ENCODE assay signal across 25 mouse cellular contexts in the genomic region with DNA sequence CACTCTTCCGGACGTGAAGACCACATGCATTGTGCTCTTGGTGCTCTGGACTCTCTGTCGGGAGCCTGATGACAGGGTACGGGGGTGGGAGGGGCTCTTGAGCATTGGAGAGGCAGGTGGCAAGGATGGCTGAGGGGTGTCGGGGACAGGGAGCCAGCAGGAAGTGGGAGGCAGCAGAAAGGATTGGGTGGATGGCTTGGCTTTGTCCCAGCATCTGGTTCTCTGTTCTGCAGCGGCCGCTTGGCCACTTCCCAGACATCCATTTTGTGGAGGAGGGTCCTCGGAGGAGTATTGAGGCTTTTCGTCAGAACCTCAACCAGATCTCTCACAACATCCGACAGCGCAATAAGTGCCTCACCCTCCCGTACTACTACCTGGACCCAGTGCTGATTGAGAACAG. TPM values are rescaled to one million over a fixed set of nuclear protein-coding genes. Genes with fewer than 3 reads are reported as not detected.
DNase-seq lines count a peak whose midpoint lies in the region; ATAC-seq and TF ChIP-seq lines count a peak whose summit lies in the region.
"Had no signal": no experiment of that assay in that cellular context is flagged by ENCODE, and none has a peak within 500 bp of the region (broad histone marks: within the 10 kb centered on the region; RNA-seq: fewer than 3 reads in every experiment).

No protein-coding gene starts in this region.

- 70% methylated on average over 12 of the region's 12 CpGs for WGBS in lung, embryonic 14.5 days

- no peaks in the 10 kb centered on the region for H3K36me3 ChIP-seq in lung, embryonic 14.5 days (ENCODE audit: insufficient read depth)
- H3K36me3 ChIP-seq: embryonic facial prominence, embryonic 15.5 days; heart, embryonic 10.5 days; hindbrain, embryonic 15.5 days; intestine, embryonic 15.5 days; limb, embryonic 10.5 days; midbrain, embryonic 15.5 days had no signal

- H3K27me3 ChIP-seq in lung, embryonic 14.5 days (ENCODE audit: insufficient read depth, low read length): no peaks in the 10 kb centered on the region
- H3K27me3 ChIP-seq: hindbrain, embryonic 15.5 days; intestine, embryonic 15.5 days; midbrain, embryonic 15.5 days had no signal

- no peak for ATAC-seq in lung, embryonic 14.5 days (ENCODE audit: insufficient read depth)
- ATAC-seq: intestine, embryonic 15.5 days; liver, postnatal 0 days; midbrain, embryonic 15.5 days had no signal

- no peak for TF ChIP-seq CTCF in lung, embryonic 14.5 days (IDR thresholded peaks at IDR 0.05; ENCODE audit: low read depth)

- no peak overlapping the region for H3K9ac ChIP-seq in lung, embryonic 14.5 days
- H3K9ac ChIP-seq: embryonic facial prominence, embryonic 15.5 days; hindbrain, embryonic 15.5 days; intestine, embryonic 15.5 days; liver, postnatal 0 days; midbrain, embryonic 15.5 days had no signal

- no peak overlapping the region for H3K4me3 ChIP-seq in lung, embryonic 14.5 days (ENCODE audit: low read depth, low read length)
- H3K4me3 ChIP-seq: embryonic facial prominence, embryonic 15.5 days; heart, embryonic 10.5 days; hindbrain, embryonic 15.5 days; intestine, embryonic 15.5 days; limb, embryonic 10.5 days; midbrain, embryonic 15.5 days; myocyte had no signal

- H3K9me3 ChIP-seq in lung, embryonic 14.5 days (ENCODE audit: low read depth, low read length): no peaks in the 10 kb centered on the region
- H3K9me3 ChIP-seq: embryonic facial prominence, embryonic 15.5 days; heart, embryonic 10.5 days; hindbrain, embryonic 15.5 days; intestine, embryonic 15.5 days; limb, embryonic 10.5 days; midbrain, embryonic 15.5 days had no signal

- no peak overlapping the region for H3K4me2 ChIP-seq in lung, embryonic 14.5 days
- H3K4me2 ChIP-seq: embryonic facial prominence, embryonic 15.5 days; hindbrain, embryonic 15.5 days; intestine, embryonic 15.5 days; midbrain, embryonic 15.5 days had no signal

- DNase-seq in cerebellum, postnatal 10 days: peak; percentile 45 to 50
- no peak for DNase-seq in cerebellum, postnatal 36 days
- DNase-seq in kidney, postnatal 4 days: peak; percentile 14 to 42
- no peak for DNase-seq in kidney, postnatal 25 days
- DNase-seq in lung, embryonic 14.5 days: peak; percentile 22
- DNase-seq in lung, postnatal 25 days (ENCODE audit: low spot score): no peak
- DNase-seq in right cerebral cortex, postnatal 36 days (ENCODE audit: low spot score in 2 of 2): peak; percentile 48 to 58
- DNase-seq in thymus, postnatal 25 days: no peak
- DNase-seq: adrenal gland, adult 2 months; cerebellum, adult 9-11 months; gastrocnemius, postnatal 36 days; heart, postnatal 10 days; kidney, adult 9 months; kidney, postnatal 36 days; liver, postnatal 0 days; lung, postnatal 14 days; thymus, postnatal 36 days had no signal

- no peak overlapping the region for H3K27ac ChIP-seq in lung, embryonic 14.5 days (ENCODE audit: low read depth)
- H3K27ac ChIP-seq: embryonic facial prominence, embryonic 15.5 days; heart, embryonic 10.5 days; hindbrain, embryonic 15.5 days; intestine, embryonic 15.5 days; limb, embryonic 10.5 days; midbrain, embryonic 15.5 days had no signal

- H3K4me1 ChIP-seq in lung, embryonic 14.5 days (ENCODE audit: insufficient read depth): no peaks in the 10 kb centered on the region
- H3K4me1 ChIP-seq: embryonic facial prominence, embryonic 15.5 days; heart, embryonic 10.5 days; hindbrain, embryonic 15.5 days; intestine, embryonic 15.5 days; limb, embryonic 10.5 days; midbrain, embryonic 15.5 days had no signal

RNA-seq across cellular contexts. Expression of a gene that starts 12.5 kb away (rescaled TPM):
- not detected in 2 replicates for polyA plus RNA-seq in lung, embryonic 14.5 days (2014; fragmentation: Nextera tagmentation; extraction: Ambion mirVana)
- polyA plus RNA-seq: adrenal gland, adult 2 months; heart, embryonic 10.5 days; liver, adult 2 months; liver, postnatal 0 days; myocyte had no signal

RNA-seq across cellular contexts. Expression of a gene that starts 28.3 kb away (rescaled TPM):
- not detected in 2 replicates for polyA plus RNA-seq in lung, embryonic 14.5 days (2014; fragmentation: Nextera tagmentation; extraction: Ambion mirVana)
- polyA plus RNA-seq: adrenal gland, adult 2 months; liver, adult 2 months; myocyte had no signal

RNA-seq across cellular contexts. Expression of a gene that starts 43.6 kb away (rescaled TPM):
- 0.09 and 0.17 TPM in 2 replicates for polyA plus RNA-seq in lung, embryonic 14.5 days (2014; fragmentation: Nextera tagmentation; extraction: Ambion mirVana)

RNA-seq across cellular contexts. Expression of a gene that starts 46.9 kb away (rescaled TPM):
- polyA plus RNA-seq in lung, embryonic 14.5 days (2014; fragmentation: Nextera tagmentation; extraction: Ambion mirVana): 0.19 and 0.41 TPM in 2 replicates

RNA-seq across cellular contexts. Expression of a gene that starts 49.1 kb away (rescaled TPM):
- polyA plus RNA-seq in lung, embryonic 14.5 days (2014; fragmentation: Nextera tagmentation; extraction: Ambion mirVana): 0.57 and 0.68 TPM in 2 replicates

Comparison
In these comparisons a context has a peak if more than half of its experiments do, and no peak if none do; other contexts are left out.
1. DNase-seq: peak in cerebellum, postnatal 10 days (2 of 2), kidney, postnatal 4 days (2 of 2), lung, embryonic 14.5 days (single experiment) and right cerebral cortex, postnatal 36 days (2 of 2); none in cerebellum, postnatal 36 days (0 of 2), kidney, postnatal 25 days (0 of 2), lung, postnatal 25 days (single experiment) and thymus, postnatal 25 days (single experiment).